Mouse (Mus musculus) hindbrain, embryonic 14.5 days (tissue): ENCODE measurements around the gene Gm5797. TPM values are rescaled to one million over a fixed set of nuclear protein-coding genes. Genes with fewer than 3 reads are reported as not detected.
A peak's percentile ranks its signal among the peaks of the same experiment; 100 is the strongest.
"Not testable (repeated sequence)": the region's sequence is repeated elsewhere in the genome, so short reads cannot be mapped to it uniquely, and the experiment has no call there.

Source experiments
- ATAC-seq: fragments of 200-750 bp; cut with Nextera tagmentation; 2 replicates; pipeline ENCODE4 v1.8.0; 2017; ENCODE audit warnings: moderate number of reproducible peaks, mild to moderate bottlenecking, moderate TSS enrichment, moderate library complexity; ENCODE audit not compliant: low FRiP score
- DNase-seq: peaks from one replicate; pipeline ENCODE4 v3.0.0-alpha.2; 2015; ENCODE audit warnings: low spot score
- H3K27ac ChIP-seq: fragments of 300-500 bp; sonication (generic); 2 replicates; pipeline ENCODE4 v1.5.1; 2014; ENCODE audit warnings: mild to moderate bottlenecking, moderate library complexity
- H3K27me3 ChIP-seq: fragments of 300-500 bp; sonication (generic); 2 replicates; pipeline ENCODE4 v1.6.1; 2014; ENCODE audit warnings: mild to moderate bottlenecking, low read length, mixed read lengths; ENCODE audit not compliant: control insufficient read depth, insufficient read depth
- H3K36me3 ChIP-seq: fragments of 300-500 bp; sonication (generic); replicated peaks from 2 replicates; pipeline ENCODE4 v1.6.1; 2014; ENCODE audit not compliant: control insufficient read depth, insufficient read depth
- H3K4me1 ChIP-seq: fragments of 300-500 bp; sonication (generic); replicated peaks from 2 replicates; pipeline ENCODE4 v1.6.1; 2014; ENCODE audit warnings: antibody characterized with exemption, low read length, mixed read lengths; ENCODE audit not compliant: control insufficient read depth, insufficient read depth
- H3K4me2 ChIP-seq: fragments of 300-500 bp; sonication (generic); replicated peaks from 2 replicates; pipeline ENCODE4 v1.6.1; 2014; ENCODE audit warnings: mild to moderate bottlenecking, moderate library complexity
- H3K4me3 ChIP-seq: fragments of 300-500 bp; sonication (generic); replicated peaks from 2 replicates; pipeline ENCODE4 v1.5.1; 2014; ENCODE audit warnings: mild to moderate bottlenecking, low read length
- H3K9ac ChIP-seq: fragments of 300-500 bp; sonication (generic); 2 replicates; pipeline ENCODE4 v1.6.1; 2014
- H3K9me3 ChIP-seq: fragments of 300-500 bp; sonication (generic); 2 replicates; pipeline ENCODE4 v1.6.1; 2016; ENCODE audit warnings: low read length; ENCODE audit not compliant: control insufficient read depth
- whole genome bisulfite sequencing: fragments of 180-500 bp; shearing (Covaris S2); extraction: QIAGEN DNeasy Blood & Tissue Kit; methylation state at CpG from one replicate; pipeline ENCODE4 v1.1.7; 2014; 5-methylcytosine and 5-hydroxymethylcytosine counted together
- polyA plus RNA-seq: library from polyadenylated mRNA; unstranded; fragments of >200 nt; fragmentation: Nextera tagmentation; extraction: Ambion mirVana; gene quantifications from 2 replicates; pipeline ENCODE4 v1.2.1, GENCODE M21; 2014

The Gm5797 gene
- not detected in 2 replicates for polyA plus RNA-seq

DNA sequence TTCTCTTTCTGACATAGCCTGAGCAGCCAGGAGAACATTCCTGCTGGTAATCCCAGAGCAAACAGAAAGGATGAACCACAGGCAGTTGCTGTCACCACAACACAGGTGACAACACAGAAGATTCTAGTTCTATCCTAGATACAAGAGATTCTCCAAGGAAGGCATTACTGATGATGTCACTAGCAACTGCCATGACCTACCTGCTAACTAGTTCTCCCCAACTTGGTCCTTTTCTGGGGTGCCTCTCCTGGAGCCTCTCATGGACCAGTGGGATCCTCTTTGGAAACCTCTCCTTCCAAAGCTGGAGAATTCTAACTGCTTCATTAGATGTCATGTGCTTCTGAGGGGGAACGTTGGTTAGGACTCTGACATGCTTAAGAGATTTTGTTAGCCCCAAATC lies at the start of gene Gm5797:
Gene Gm5797 (minus strand): TSS at position 101 of the 400 bp plus-strand sequence.
- WGBS, result no CpG with 5 or more reads among the region's 1 CpGs
- H3K4me1 ChIP-seq, H3K27me3 ChIP-seq, H3K4me3 ChIP-seq, DNase-seq, ATAC-seq, H3K4me2 ChIP-seq, H3K9me3 ChIP-seq, H3K9ac ChIP-seq, H3K36me3 ChIP-seq, H3K27ac ChIP-seq: not testable (repeated sequence)

GRCm38 (mm10) chr14:7365034-7365433 lies 32.8 kb upstream of the Gm5797 start, which contains the start of gene Gm8374:
TSS of gene Gm8374 (minus strand) at chr14:7365134.
- not testable (repeated sequence) for DNase-seq, H3K27ac ChIP-seq, H3K4me3 ChIP-seq, H3K4me1 ChIP-seq, H3K36me3 ChIP-seq, ATAC-seq, H3K27me3 ChIP-seq, H3K9me3 ChIP-seq, H3K9ac ChIP-seq, H3K4me2 ChIP-seq
- WGBS, result 90% methylated on average over 3 of the region's 3 CpGs

DNA sequence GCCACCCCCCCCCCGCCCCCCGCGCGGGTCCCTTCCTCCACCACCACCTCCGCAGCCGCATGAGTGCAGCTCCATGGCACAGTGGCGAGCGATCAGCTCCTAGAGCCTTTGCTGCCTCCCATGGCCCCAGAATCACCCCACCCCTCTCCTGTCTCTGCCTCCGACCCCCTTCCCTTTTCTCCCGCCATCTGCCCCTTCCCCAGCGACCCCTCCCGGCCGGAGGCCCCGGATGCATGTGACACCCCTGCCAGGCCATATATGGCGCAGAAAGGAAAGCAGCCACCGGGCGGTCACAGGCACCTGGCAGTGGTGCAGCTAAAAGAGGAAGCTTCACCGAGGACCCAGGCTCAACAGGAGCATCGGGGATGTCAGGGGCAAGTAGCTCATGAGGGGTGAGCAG lies 17.1 kb downstream of the Gm5797 start:
- peak overlapping the region; percentile 66 for H3K27ac ChIP-seq

DNA sequence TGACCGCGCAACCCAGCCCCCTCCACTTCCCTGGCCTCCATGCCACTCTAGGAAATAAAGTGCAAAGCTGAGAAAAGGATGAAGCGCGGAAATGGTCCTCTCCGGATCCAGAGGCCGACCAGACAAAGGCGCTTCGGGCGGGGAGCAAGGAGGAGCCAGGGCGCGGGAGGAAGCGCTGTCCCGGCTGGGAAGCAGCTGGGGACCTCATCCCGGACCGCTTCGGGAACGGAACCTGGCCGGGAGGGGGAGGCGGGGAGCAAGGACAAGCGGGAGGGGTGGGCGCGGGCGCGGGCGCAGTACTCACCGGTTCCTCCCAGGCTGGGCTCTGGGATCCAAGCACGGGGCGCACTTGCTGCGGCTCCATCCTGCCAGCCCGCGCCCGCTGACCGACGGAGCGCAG lies 17.5 kb downstream of the Gm5797 start, which contains the start of gene Gm3739:
Gene Gm3739 (minus strand): TSS at position 389 of the 400 bp plus-strand sequence.
- peak within 1 kb of the TSS; percentile 71 for H3K9ac ChIP-seq
- not testable (repeated sequence) for H3K4me1 ChIP-seq, H3K27me3 ChIP-seq, ATAC-seq, H3K9me3 ChIP-seq, DNase-seq, H3K36me3 ChIP-seq
- peak within 1 kb of the TSS; percentile 66 for H3K27ac ChIP-seq
- 0% methylated on average over 2 of the region's 35 CpGs for WGBS
- H3K4me2 ChIP-seq, result peak within 1 kb of the TSS; percentile 54
- peak within 1 kb of the TSS; percentile 51 for H3K4me3 ChIP-seq

More for the DNA sequence above, 17.1 kb downstream of the Gm5797 start:
- H3K27me3 ChIP-seq, H3K4me1 ChIP-seq, ATAC-seq, H3K9me3 ChIP-seq, H3K36me3 ChIP-seq: not testable (repeated sequence)
- peak; percentile 43 for DNase-seq
- H3K4me2 ChIP-seq, result peak overlapping the region; percentile 54
- peak overlapping the region; percentile 71 for H3K9ac ChIP-seq
- peak overlapping the region; percentile 51 for H3K4me3 ChIP-seq
- under 1% methylated on average over 12 of the region's 19 CpGs for WGBS

Other genes starting within 250 kb of the Gm5797 start
- 8.5 and 8.6 TPM in 2 replicates for gene Gm3696, start 231.8 kb downstream of the Gm5797 start, polyA plus RNA-seq
- gene Gm6676, start 207.0 kb downstream of the Gm5797 start, polyA plus RNA-seq, result not detected in 2 replicates
- gene Gm3512, start 157.9 kb downstream of the Gm5797 start, polyA plus RNA-seq, result 10.2 and 12.4 TPM in 2 replicates
- gene Gm16434, start 137.9 kb downstream of the Gm5797 start, polyA plus RNA-seq, result not detected in 2 replicates
- not detected in 2 replicates for gene Gm3727, start 67.7 kb downstream of the Gm5797 start, polyA plus RNA-seq
- 6.8 TPM in 2 replicates for gene Gm3739, start 17.3 kb downstream of the Gm5797 start, polyA plus RNA-seq
- not detected in 2 replicates for gene Gm8374, start 32.7 kb upstream of the Gm5797 start, polyA plus RNA-seq
- not detected in 2 replicates for gene Gm3755, start 118.5 kb upstream of the Gm5797 start, polyA plus RNA-seq
- 14.4 and 19.1 TPM in 2 replicates for gene Gm3752, start 151.4 kb upstream of the Gm5797 start, polyA plus RNA-seq
- 6.8 and 7.8 TPM in 2 replicates for gene Gm3558, start 236.2 kb upstream of the Gm5797 start, polyA plus RNA-seq